Mouse (Mus musculus) limb, embryonic 14.5 days (tissue): ENCODE measurements around the gene Minpp1. TPM values are rescaled to one million over a fixed set of nuclear protein-coding genes. Genes with fewer than 3 reads are reported as not detected.

Source experiments
- ATAC-seq: fragments of 200-750 bp; cut with Nextera tagmentation; 2 replicates; pipeline ENCODE4 v1.8.0; 2017; ENCODE audit warnings: low read depth, moderate number of reproducible peaks, moderate TSS enrichment; ENCODE audit not compliant: low FRiP score
- DNase-seq: peaks from one replicate; pipeline ENCODE4 v3.0.0-alpha.2; 2015; ENCODE audit warnings: low spot score
- H3K27ac ChIP-seq: fragments of 300-500 bp; sonication (generic); replicated peaks from 2 replicates; pipeline ENCODE4 v1.5.1; 2014; ENCODE audit warnings: low read depth, mild to moderate bottlenecking, low read length, moderate library complexity, mixed read lengths
- H3K27me3 ChIP-seq: fragments of 300-500 bp; sonication (generic); 2 replicates; pipeline ENCODE4 v1.6.1; 2014; ENCODE audit warnings: low read length, mixed read lengths; ENCODE audit not compliant: control insufficient read depth, insufficient read depth
- H3K36me3 ChIP-seq: fragments of 300-500 bp; sonication (generic); 2 replicates; pipeline ENCODE4 v1.6.1; 2014; ENCODE audit warnings: mild to moderate bottlenecking, low read length, moderate library complexity, mixed read lengths; ENCODE audit not compliant: control insufficient read depth, insufficient read depth
- H3K4me1 ChIP-seq: fragments of 300-500 bp; sonication (generic); 2 replicates; pipeline ENCODE4 v1.6.1; 2014; ENCODE audit warnings: antibody characterized with exemption, low read length, mixed read lengths; ENCODE audit not compliant: control insufficient read depth, insufficient read depth
- H3K4me2 ChIP-seq: fragments of 300-500 bp; sonication (generic); replicated peaks from 2 replicates; pipeline ENCODE4 v1.6.1; 2014; ENCODE audit warnings: low read depth, mild to moderate bottlenecking, low read length, moderate library complexity; ENCODE audit not compliant: severe bottlenecking
- H3K4me3 ChIP-seq: fragments of 300-500 bp; sonication (generic); replicated peaks from 2 replicates; pipeline ENCODE4 v1.5.1; 2014; ENCODE audit warnings: low read length
- H3K9ac ChIP-seq: fragments of 300-500 bp; sonication (generic); 2 replicates; pipeline ENCODE4 v1.6.1; 2014; ENCODE audit warnings: mild to moderate bottlenecking, low read depth, low read length, moderate library complexity; ENCODE audit not compliant: severe bottlenecking
- H3K9me3 ChIP-seq: fragments of 300-500 bp; sonication (generic); 2 replicates; pipeline ENCODE4 v1.6.1; 2016; ENCODE audit warnings: low read length; ENCODE audit not compliant: control insufficient read depth
- POLR2A ChIP-seq: fragments of 200-500 bp; IDR thresholded peaks from 2 replicates; pipeline ENCODE4 v1.8.0; 2012; ENCODE audit warnings: inconsistent platforms, mild to moderate bottlenecking, moderate library complexity, borderline replicate concordance; ENCODE audit not compliant: insufficient read depth, insufficient read length; ENCODE audit errors: extremely low read depth
- WGBS: fragments of 180-500 bp; shearing (Covaris S2); extraction: QIAGEN DNeasy Blood & Tissue Kit; methylation state at CpG from one replicate; pipeline ENCODE4 v1.1.7; 2014; 5-methylcytosine and 5-hydroxymethylcytosine counted together
- polyA plus RNA-seq, 2 experiments: library from polyadenylated mRNA; depleted of rRNA in 1 of 2; stranded (reverse) in 1 of 2; unstranded in 1 of 2; fragments of >200 nt; fragmentation: Nextera tagmentation in 1 of 2; extraction: Ambion mirVana in 1 of 2; gene quantifications; 2 replicates each; pipeline versions ENCODE4 v1.2.1 to v1.2.3; 2012 to 2014

Gene Minpp1
- polyA plus RNA-seq, 2 experiments = 40.8 to 64.8 TPM

GRCm38 (mm10) chr19:32507526-32507925, 22.0 kb downstream of the Minpp1 start:
- Histone ChIP-seq H3K9me3 (0 out of 2 replicates have a peak, but pooled peaks cover 5% of the 10 kb centered on the region), H3K4me2 (no peak overlapping the region), H3K36me3 (peaks cover 44% of the 10 kb centered on the region), H3K4me3 (no peak overlapping the region), H3K4me1 (no peaks in the 10 kb centered on the region), H3K9ac (no peak overlapping the region), H3K27me3 (no peaks in the 10 kb centered on the region), H3K27ac (no peak overlapping the region)
- DNase-seq = no peak
- ATAC-seq = no peak
- 84% methylated on average over 9 of the region's 9 CpGs for WGBS
- TF ChIP-seq POLR2A = no peak

- Histone ChIP-seq H3K4me3 (no peak overlapping the region), H3K4me1 (no peaks in the 10 kb centered on the region)
- no peak for TF ChIP-seq POLR2A
These were observed 24.7 kb downstream of the Minpp1 start for GRCm38 (mm10) chr19:32510267-32510666.

GRCm38 (mm10) chr19:32510962-32511361, 25.4 kb downstream of the Minpp1 start:
- H3K27ac ChIP-seq = no peak overlapping the region
- H3K9me3 ChIP-seq = 0 out of 2 replicates have a peak, but pooled peaks cover 5% of the 10 kb centered on the region
- no peak for TF ChIP-seq POLR2A
- 95% methylated on average over 6 of the region's 6 CpGs for WGBS
- no peaks in the 10 kb centered on the region for H3K27me3 ChIP-seq
- H3K36me3 ChIP-seq = peaks cover 56% of the 10 kb centered on the region
- H3K4me1 ChIP-seq = no peaks in the 10 kb centered on the region
- H3K4me3 ChIP-seq = no peak overlapping the region
- no peak overlapping the region for H3K9ac ChIP-seq
- ATAC-seq = no peak
- no peak for DNase-seq
- H3K4me2 ChIP-seq = no peak overlapping the region

More at GRCm38 (mm10) chr19:32510267-32510666, 24.7 kb downstream of the Minpp1 start:
- Histone ChIP-seq H3K27ac (no peak overlapping the region), H3K9me3 (0 out of 2 replicates have a peak, but pooled peaks cover 5% of the 10 kb centered on the region), H3K9ac (no peak overlapping the region), H3K36me3 (peaks cover 59% of the 10 kb centered on the region), H3K4me2 (no peak overlapping the region), H3K27me3 (no peaks in the 10 kb centered on the region)
- DNase-seq (no peak), ATAC-seq (no peak)
- WGBS = 60% methylated on average over 3 of the region's 3 CpGs

- WGBS = 32% methylated on average over 1 of the region's 1 CpGs
- Histone ChIP-seq H3K9ac (no peak overlapping the region), H3K9me3 (0 out of 2 replicates have a peak, but pooled peaks cover 5% of the 10 kb centered on the region), H3K36me3 (peaks cover 62% of the 10 kb centered on the region), H3K4me3 (no peak overlapping the region), H3K4me2 (no peak overlapping the region), H3K4me1 (no peaks in the 10 kb centered on the region), H3K27me3 (no peaks in the 10 kb centered on the region), H3K27ac (no peak overlapping the region)
- TF ChIP-seq POLR2A = no peak
- DNase-seq = no peak
- no peak for ATAC-seq
These were observed 26.9 kb downstream of the Minpp1 start for GRCm38 (mm10) chr19:32512518-32512917.

GRCm38 (mm10) chr19:32516575-32516974, 31.0 kb downstream of the Minpp1 start:
- no peak for TF ChIP-seq POLR2A
- DNase-seq (no peak), ATAC-seq (no peak)
- H3K36me3 ChIP-seq = peaks cover 48% of the 10 kb centered on the region
- H3K27me3 ChIP-seq = no peaks in the 10 kb centered on the region
- H3K9me3 ChIP-seq = 0 out of 2 replicates have a peak, but pooled peaks cover 5% of the 10 kb centered on the region
- H3K4me2 ChIP-seq = no peak overlapping the region
- H3K4me3 ChIP-seq = no peak overlapping the region
- H3K9ac ChIP-seq = no peak overlapping the region
- H3K4me1 ChIP-seq = no peaks in the 10 kb centered on the region
- no peak overlapping the region for H3K27ac ChIP-seq
- WGBS = over 99% methylated on average over 9 of the region's 9 CpGs

- peaks cover 12% of the 10 kb centered on the region for H3K36me3 ChIP-seq
- no peak overlapping the region for H3K27ac ChIP-seq
- no peak overlapping the region for H3K9ac ChIP-seq
- no peaks in the 10 kb centered on the region for H3K9me3 ChIP-seq
- TF ChIP-seq POLR2A = no peak
- H3K4me3 ChIP-seq = no peak overlapping the region
- H3K4me2 ChIP-seq = no peak overlapping the region
- no peak for ATAC-seq
- no peaks in the 10 kb centered on the region for H3K27me3 ChIP-seq
- H3K4me1 ChIP-seq = peaks cover 22% of the 10 kb centered on the region
- no peak for DNase-seq
- 81% methylated on average over 3 of the region's 3 CpGs for WGBS
These were observed 35.9 kb downstream of the Minpp1 start for GRCm38 (mm10) chr19:32521446-32521845.
